Comparison of ENCODE assay signal across 11 mouse cellular contexts in the genomic region with DNA sequence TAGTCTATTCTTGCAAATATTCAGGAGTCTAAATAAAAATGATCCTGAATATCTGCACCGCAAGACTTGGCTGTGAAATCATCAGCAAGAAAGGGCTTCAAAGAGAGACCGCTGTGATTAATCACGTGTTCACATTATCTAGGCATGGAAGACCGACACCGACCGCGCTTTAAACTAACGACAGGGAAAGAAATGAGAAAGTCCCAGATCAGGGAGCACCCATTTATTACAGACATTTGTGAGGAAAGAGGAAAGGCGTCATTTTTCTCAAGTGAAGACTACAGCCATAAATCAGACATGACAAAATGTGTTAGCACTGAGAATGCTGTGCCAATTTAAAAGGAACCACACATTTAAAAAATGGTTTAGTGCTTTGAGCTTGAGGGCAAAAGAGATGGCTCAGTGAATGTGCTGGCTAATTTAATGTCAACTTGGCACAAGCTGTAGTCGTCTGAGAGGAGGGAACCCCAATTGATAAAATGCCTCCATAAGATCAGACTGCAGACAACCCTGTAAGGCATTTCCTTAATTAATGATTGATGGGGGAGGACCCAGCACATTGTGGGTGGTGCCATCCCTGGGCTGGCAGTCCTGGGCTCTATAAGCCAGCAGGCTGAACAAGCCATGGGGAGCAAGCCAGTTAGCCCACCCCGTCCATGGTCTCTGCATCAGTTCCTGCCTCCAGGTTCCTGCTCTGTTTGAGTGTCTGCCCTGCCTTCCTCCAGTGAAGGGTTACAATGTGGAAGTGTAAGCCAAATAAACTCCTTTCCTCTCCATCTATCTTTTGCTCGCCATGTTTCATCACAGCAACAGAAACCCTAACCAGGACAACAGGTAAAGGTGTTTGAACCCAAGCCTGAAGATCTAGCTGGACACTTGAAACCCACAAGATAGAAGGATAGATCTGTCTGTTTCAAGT.
DNase-seq lines count a peak whose midpoint lies in the region; ATAC-seq and TF ChIP-seq lines count a peak whose summit lies in the region.
"Had no signal": no experiment of that assay in that cellular context is flagged by ENCODE, and none has a peak within 500 bp of the region (broad histone marks: within the 10 kb centered on the region; RNA-seq: fewer than 3 reads in every experiment).

No protein-coding gene starts in this region.

- DNase-seq in kidney, adult 9 months = peak; percentile 39
- no peak for DNase-seq in kidney, postnatal 10 days
- DNase-seq in brain, embryonic 14.5 days (ENCODE audit: low read depth) = peak; percentile 36
- DNase-seq in hindbrain, embryonic 14.5 days (ENCODE audit: low spot score) = peak; percentile 49
- no peak for DNase-seq in urinary bladder, adult 2 months (ENCODE audit: low spot score)
- DNase-seq in left cerebral cortex, postnatal 25 days (ENCODE audit: low spot score in 2 of 2) = no peak
- DNase-seq: adrenal gland, postnatal 14 days; cerebellum, postnatal 10 days; lung, adult 2 months had no signal

- intact Hi-C loops in left cerebral cortex, postnatal 25 days (cut with DNase I) = no loop called here

- no peak overlapping the region for H3K27ac ChIP-seq in hindbrain, embryonic 14.5 days

- no peak overlapping the region for H3K4me3 ChIP-seq in hindbrain, embryonic 14.5 days (replicated peaks; ENCODE audit: low read length)

- no peak overlapping the region for H3K4me2 ChIP-seq in hindbrain, embryonic 14.5 days (replicated peaks)

- TF ChIP-seq POLR2A in brain, embryonic 14.5 days (IDR thresholded peaks at IDR 0.05; ENCODE audit: borderline replicate concordance, extremely low read depth, insufficient read depth, insufficient read length, poor library complexity, severe bottlenecking) = no peak

- no peak for TF ChIP-seq CTCF in brain, embryonic 14.5 days (IDR thresholded peaks at IDR 0.05; ENCODE audit: borderline replicate concordance, extremely low read depth, insufficient read depth, insufficient read length)

- peaks cover 6% of the 10 kb centered on the region for H3K4me1 ChIP-seq in hindbrain, embryonic 14.5 days (replicated peaks; ENCODE audit: control insufficient read depth, insufficient read depth, low read length)

- no peak overlapping the region for H3K9ac ChIP-seq in hindbrain, embryonic 14.5 days

- H3K27me3 ChIP-seq in hindbrain, embryonic 14.5 days (ENCODE audit: control insufficient read depth, insufficient read depth, low read length) = no peaks in the 10 kb centered on the region

- no peaks in the 10 kb centered on the region for H3K9me3 ChIP-seq in hindbrain, embryonic 14.5 days (ENCODE audit: control insufficient read depth, low read length)

- WGBS in hindbrain, embryonic 14.5 days = 64% methylated on average over 12 of the region's 12 CpGs

- ATAC-seq in hindbrain, embryonic 14.5 days (ENCODE audit: low FRiP score) = peak; percentile 65
- ATAC-seq in megakaryocyte-erythroid progenitor cell, adult 5-6 weeks (replicated peaks; ENCODE audit: low FRiP score, low TSS enrichment, poor library complexity, severe bottlenecking) = 0 out of 2 replicates have a peak, but pooled peaks have one; percentile 2
- ATAC-seq: CD4-positive, CD25-positive, alpha-beta regulatory T cell, adult 4 months had no signal

- H3K36me3 ChIP-seq in hindbrain, embryonic 14.5 days (replicated peaks; ENCODE audit: control insufficient read depth, insufficient read depth) = no peaks in the 10 kb centered on the region

Comparison
In these comparisons a context has a peak if more than half of its experiments do, and no peak if none do; other contexts are left out.
1. DNase-seq: peak in kidney, adult 9 months (single experiment), brain, embryonic 14.5 days (single experiment) and hindbrain, embryonic 14.5 days (single experiment); none in kidney, postnatal 10 days (single experiment), urinary bladder, adult 2 months (single experiment) and left cerebral cortex, postnatal 25 days (0 of 2).